Mouse (Mus musculus): Measurements from ENCODE around the gene Acy3.
"Not testable (repeated sequence)": the region's sequence is repeated elsewhere in the genome, so short reads cannot be mapped to it uniquely, and the experiment has no call there.

The Acy3 gene

DNA sequence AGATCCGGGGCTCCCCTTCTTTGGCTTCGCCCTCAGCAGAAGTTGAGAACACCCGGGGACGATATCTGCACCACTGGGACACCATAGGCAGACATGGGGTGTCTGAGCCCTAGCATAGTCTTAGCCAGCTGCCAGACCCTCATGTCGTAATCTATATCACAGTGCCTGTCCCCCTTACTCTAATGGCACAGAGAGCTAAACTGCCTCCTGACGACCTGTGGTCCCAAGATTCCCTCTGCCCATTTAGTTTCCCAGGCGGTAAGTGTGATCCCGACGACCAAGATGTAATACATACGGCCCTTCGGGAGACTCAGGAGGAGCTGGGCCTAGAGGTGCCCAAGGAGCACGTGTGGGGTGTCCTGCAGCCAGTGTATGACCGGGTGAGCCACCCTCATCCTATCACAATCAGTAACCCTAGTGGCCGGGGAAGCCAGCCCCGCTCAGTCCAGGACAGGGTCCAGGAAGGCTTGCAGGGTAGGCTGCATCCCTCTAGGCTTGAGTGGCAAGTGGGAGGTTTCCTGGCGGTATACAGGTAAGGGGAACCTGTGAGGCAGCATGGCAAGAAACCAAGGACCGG is 14.7 kb downstream of the Acy3 start:
- in situ Hi-C loops (cut with MboI; ENCODE audit: low sequenced_read_pairs): no loop called here

DNA sequence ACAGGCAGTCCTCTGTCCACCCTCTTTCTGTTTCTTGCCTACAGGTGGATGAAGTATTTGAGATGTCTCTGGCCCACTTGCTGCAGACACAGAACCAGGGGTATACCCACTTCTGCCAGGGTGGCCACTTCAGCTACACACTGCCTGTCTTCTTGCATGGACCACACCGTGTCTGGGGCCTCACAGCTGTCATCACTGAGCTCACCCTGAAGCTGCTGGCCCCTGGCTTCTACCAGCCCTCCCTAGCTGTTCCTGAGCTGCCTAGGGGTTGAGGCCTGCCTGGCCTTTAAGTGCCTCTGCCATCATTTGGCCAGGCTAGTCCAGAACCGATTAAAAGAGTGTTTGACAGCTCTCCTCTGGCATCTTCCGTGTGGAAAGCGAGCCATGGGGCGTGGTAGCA is 15.4 kb downstream of the Acy3 start:
- in situ Hi-C loops (cut with MboI; ENCODE audit: low sequenced_read_pairs): no loop called here

DNA sequence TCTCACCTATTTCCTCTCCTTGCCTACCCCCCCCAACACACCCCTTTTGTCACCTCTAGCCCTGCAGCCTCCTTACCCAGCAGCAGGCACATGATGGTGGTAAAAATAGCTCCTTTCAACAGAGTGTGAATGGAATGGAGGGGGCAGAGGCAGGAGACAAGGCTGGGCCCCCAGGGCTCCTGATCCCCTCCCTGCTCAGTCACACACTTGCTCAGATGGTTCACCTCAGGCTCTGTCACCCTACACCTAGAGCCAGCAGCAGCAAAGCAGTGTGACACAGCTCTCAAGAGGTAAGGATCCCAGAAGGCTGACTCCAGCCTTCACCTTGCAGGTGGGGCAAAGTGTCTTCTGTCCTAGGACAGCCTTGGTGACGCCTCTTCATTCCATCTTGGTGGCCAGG is 16.7 kb downstream of the Acy3 start, which contains the start of gene Doc2g:
TSS of gene Doc2g (plus strand) at position 202 of the 400 bp plus-strand sequence.
- in situ Hi-C loops (cut with MboI; ENCODE audit: low sequenced_read_pairs): no loop called here

DNA sequence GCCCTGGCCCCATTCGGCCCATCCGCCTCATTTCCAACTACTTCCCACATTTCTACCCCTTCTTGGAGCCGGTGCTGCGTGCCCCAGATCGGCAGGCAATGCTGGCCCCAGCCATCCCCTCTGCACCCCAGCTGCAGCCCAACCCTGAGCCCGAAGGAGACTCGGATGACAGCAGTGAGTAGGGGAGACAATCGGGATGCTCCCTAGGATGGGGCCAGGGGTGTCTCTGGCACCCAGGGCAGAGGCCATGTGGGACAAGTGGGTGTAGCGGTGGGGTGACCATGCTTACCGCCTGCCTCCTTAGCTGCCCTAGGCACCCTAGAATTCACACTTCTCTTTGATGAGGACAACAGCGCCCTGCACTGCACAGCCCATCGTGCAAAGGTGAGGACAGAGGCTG is 17.3 kb downstream of the Acy3 start:
- in situ Hi-C loops (cut with MboI; ENCODE audit: low sequenced_read_pairs): no loop called here

DNA sequence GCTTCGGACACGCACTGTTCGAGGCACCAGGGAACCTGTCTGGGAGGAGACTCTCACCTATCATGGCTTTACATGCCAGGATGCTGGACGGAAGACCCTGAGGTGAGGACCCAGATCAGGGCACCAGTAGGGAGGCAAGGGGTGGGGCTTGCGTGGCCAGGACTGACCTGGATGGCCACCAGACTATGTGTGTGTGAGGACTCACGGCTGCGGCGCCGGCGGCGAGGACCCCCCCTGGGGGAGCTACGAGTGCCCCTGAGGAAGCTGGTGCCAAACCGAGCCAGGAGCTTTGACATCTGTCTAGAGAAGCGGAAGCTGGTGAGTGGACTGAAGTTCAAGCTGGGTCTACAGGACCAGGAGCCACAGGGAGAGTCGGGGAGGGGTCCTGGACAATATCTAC is 18.0 kb downstream of the Acy3 start:
- in situ Hi-C loops (cut with MboI; ENCODE audit: low sequenced_read_pairs): no loop called here

DNA sequence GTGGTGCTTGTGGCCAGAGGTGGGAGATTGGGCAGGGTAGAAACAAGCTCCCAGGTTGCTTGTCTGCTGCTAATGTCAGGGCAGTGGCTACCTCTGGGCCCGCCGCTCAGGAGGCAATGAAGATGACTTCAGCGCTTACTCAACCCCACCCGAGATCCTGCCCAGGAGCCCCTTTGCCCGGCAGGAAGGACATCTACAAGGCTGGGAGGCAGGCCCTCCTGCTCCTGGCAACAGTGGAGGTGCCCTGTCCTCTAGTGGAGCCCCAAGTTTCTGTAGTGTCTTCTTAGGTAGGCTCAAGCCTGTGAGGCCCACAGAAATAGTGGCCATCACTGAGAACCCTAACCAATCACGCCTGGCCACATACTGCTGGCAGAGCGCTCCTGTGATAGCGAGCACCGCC is 18.7 kb downstream of the Acy3 start:
- in situ Hi-C loops (cut with MboI; ENCODE audit: low sequenced_read_pairs): no loop called here

DNA sequence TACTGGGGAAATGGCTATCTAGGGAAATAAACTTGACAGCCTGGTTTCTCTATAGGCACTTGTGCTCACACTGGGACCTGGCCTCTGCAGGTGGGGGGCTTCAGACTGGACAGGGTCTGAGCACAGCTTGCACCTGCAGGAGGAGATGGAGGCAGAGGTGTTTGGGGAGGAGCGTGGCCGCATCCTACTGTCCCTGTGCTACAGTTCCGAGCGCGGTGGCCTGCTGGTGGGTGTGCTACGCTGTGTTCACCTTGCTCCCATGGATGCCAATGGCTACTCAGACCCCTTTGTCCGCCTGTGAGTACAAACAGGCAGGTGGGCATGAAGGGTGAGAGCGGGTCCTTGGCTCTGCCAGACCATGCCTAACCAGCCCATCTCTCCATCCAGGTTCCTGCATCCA is 19.6 kb downstream of the Acy3 start:
- in situ Hi-C loops (cut with MboI; ENCODE audit: low sequenced_read_pairs): no loop called here

DNA sequence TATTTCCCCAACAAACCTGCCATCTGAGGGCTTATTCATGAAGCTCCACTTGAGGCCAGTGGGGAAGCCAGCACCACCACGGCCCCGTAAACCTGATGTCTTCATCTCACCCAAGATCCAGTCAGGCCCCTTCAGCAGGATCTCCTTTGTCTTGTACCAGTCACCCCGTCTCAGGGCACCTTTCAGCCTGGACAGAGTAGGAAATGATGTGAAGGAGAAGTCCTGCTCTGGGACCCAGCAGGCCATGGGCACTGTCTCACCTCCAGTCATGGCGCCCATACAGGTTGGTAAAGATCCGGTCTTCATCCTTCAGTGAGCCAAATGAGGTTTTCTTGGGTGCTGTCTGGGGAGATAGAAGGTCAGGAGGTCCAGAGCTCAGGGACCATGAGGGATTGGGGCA is 24.7 kb downstream of the Acy3 start:
- in situ Hi-C loops (cut with MboI; ENCODE audit: low sequenced_read_pairs): no loop called here

DNA sequence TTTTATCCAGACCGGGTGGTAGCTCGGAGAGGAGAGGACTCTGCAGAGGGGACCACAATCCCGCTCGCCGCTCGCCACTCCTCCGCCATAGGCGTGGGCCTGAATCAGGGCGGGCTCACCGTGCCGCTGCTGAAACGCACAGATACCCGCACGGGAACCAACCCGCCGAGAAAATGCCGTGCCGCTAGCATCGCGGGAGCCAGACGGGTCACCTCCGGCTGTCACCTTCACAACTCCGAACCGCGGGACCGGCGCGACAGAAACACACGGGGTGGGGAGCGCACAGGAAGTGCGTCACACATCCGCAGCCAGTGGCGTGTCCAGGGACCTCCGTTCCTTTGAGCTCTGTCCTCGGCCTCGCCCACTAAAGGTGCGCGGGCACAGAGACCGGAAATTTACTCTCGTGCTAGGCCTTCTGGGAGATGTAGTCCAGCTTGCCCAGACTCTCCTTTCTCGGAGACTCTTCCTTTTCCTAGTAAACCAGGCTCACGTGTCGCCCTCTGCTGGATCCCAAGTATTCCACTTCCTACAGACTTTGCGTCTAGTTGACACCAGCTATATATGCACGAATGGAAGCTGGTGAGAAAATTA is 26.2 kb downstream of the Acy3 start, which contains the start of gene Ndufv1:
TSS of gene Ndufv1 (minus strand) at position 375 of the 591 bp plus-strand sequence.
- in situ Hi-C loops (cut with MboI; ENCODE audit: low sequenced_read_pairs): no loop called here

DNA sequence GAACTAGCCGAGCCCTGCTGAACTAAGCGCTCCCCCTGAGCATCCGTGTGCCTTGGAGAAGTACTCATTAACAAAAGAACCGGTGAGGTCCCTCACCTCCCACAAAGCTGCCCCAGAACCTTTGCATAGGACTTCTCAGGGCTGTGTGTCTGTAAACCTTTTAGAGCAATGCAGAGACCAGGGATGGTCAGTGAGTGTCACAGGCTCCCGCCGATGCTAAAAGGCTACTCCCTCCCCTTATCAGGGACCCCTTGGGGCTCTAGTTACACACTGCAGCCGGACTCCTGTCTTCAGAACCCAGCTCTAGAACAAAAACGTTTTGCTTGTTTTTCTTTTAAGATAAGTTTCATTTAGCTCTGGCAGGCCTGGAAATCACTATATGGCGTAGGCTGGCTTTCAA is 26.7 kb downstream of the Acy3 start:
- in situ Hi-C loops (cut with MboI; ENCODE audit: low sequenced_read_pairs): no loop called here

DNA sequence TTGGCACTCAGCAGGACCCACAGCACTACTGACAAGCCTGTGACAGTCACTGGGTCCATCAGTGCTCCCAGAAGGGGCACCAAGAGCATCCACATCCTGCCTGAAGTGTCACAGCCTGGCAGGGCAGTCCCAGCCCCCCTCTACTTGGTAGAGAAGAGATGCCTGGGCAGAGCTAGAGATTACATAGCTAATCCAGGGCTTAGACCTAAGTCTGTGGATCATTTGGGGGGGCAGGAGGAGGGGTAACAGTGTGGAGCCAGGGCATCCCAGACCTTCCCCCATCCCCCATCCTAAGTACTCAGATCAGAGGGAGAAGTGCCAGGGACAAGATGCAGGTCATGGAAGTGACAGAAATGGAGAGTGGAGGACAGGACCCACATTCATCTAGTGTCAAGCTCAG is 28.4 kb downstream of the Acy3 start:
- in situ Hi-C loops (cut with MboI; ENCODE audit: low sequenced_read_pairs): no loop called here

DNA sequence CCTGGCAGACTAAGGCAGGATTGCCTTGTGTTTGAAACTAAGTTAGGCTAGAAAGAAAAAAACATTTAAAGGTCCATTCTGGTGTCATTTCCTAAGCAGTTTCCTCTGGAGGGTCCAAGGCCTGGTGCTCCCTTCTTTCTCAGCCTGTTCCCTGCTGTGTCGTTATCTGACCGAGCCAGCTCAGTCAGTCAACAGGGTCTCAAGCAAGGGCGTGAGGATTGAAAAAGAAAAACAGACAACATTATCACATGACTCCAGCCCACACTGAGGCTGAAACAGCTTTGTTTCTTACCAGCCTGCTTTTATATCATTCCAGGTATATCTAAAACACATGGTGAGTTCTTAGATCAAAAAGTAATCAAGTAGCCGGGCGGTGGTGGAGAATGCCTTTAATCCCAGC is 29.3 kb downstream of the Acy3 start:
- in situ Hi-C loops (cut with MboI; ENCODE audit: low sequenced_read_pairs): no loop called here

DNA sequence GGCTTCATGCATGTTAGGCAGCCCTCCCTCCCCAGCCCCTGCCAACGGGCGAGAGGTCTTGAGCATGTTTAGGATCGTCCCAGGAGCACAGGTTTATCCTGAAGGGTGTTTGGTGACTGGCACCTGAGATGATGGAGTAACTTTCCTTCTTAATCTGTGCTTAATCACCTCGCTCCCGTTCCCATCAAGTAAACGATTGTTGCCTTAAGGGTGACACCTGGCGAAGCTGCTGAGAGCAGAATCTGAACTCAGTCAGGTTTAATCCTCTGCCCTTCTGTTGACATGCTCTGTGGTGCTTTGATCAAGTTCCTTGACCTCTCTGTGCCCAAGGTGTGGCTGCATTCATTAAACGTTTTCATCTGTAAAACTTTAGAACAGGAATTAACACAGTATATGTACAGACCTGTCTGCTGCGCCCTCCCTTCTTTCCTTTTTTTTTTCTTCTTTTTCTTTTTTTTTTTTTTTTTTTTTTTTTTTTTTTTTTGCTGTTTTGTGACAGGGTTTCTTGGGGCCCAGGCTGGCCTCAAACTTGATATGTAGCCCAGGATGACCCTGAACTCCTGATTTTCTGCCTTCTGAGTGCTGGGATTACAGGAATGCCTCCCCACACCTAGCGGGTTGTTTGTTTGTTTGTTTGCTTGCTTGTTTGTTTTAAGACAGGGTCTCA is 31.7 kb downstream of the Acy3 start:
- in situ Hi-C loops (cut with MboI; ENCODE audit: low sequenced_read_pairs): no loop called here

DNA sequence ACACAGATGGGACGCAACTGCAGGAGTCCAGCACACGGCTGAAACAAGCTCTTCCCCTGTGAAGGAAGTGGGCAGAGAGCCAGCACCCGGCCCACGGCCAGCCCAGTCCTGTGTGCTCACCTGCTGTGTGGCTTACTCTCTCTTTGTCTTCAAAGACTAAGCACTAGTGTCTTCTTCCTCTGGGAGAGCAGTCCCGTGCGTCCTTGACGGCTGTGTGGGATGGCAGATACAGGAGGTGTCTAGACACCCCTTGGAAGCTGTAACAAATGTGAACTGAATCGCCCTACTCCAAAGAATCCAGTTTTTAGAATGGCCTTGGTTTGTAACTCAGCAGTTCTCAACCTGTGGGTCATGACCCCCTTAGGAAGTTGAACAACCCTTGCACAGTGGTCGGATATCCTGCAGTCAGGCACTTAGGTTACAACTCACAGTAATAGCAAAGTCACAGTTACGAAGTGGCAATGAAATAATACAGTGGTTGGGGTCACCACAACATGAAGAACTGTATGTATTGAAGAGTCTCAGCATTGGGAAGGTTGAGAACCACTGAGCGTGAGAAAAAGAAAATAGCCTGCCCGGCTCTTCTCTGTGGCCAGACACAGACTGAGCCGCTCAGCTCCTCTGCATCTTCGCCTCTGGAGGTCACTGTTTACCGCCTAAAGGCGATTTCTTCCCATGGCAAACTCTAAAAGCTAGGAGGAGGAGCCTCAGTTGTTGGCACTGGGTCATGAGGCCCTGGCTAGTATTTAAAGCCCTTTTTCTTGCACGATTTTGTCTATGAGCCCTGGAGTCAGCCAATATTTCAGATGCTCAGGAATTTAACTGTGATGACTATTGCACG is 32.6 kb downstream of the Acy3 start:
- in situ Hi-C loops (cut with MboI; ENCODE audit: low sequenced_read_pairs): no loop called here

DNA sequence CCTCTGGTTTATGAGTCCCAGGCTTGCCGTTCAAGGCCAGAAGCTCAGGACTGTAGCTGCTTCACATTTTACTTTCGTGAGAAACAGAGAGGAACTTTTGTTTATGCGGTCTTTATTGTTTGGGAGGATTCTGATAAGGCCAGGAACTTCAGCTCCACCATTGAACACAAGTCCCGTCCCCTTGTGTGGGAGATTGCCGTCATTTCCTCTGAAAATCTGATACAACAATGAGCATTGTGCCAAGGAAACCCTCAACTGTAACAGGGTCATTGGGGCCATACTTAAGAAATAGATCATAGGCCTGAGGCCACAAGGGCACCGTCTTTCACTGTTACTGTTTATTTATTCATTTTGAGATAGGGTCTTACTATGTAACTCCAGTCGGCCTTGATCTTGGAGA is 36.8 kb downstream of the Acy3 start:
- in situ Hi-C loops (cut with MboI; ENCODE audit: low sequenced_read_pairs): no loop called here

DNA sequence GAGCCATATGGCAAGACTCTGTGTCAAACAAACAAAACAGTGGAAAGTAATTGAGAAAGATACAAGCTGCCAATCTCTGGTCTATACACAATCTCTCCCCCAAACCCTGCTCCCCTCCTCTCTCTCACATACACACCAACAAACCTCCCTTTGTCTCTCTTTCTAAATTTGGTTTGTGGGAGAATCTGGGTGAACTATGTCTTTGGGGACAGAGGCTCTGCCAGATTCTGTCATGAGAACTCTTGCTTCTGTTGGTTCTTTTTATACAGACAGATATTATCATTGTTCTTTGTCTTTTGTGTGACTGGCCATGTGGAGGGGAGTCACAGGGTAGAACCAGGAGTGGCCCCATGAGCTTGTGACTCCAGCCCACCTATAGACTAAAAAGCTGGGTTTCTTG is 41.2 kb downstream of the Acy3 start:
- in situ Hi-C loops (cut with MboI; ENCODE audit: low sequenced_read_pairs): no loop called here

DNA sequence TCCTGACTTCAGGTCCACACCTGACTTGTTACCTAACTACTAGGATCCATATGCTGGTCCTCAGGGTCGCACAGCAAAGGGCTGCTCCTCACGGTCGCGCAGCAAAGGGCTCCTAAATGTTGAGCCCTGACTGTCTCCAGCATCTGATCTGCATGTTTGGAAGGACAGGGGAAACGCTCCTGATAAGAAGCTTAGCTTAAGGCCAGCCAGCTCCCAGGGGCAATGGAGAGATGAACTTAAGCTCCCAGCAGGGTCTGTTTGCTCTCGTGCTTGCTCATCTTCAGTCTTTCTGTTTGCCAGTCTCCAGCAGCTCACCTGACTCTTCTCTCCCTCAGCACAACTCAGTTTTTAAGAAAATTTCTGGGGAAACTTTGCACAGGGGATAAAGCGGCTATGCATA is 46.3 kb downstream of the Acy3 start:
- in situ Hi-C loops (cut with MboI; ENCODE audit: low sequenced_read_pairs): no loop called here

DNA sequence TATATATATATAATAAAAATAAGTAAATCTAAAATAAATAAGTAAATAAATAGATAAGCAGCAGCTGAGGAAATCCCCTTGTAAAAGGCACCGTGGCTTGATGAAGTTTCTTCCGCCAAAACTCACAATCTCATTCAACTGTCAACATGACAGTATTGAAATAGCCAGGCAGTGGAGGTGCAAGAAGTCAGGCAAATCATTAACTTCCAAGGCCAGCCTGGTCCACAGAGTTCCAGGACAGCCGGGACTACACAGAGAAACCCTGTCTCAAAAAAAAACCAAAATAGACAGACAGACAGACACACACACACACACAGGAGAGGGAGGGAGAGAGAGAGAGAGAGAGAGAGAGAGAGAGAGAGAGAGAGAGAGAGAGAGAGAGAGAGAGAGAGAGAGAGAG is 46.9 kb downstream of the Acy3 start:
- in situ Hi-C loops (cut with MboI; ENCODE audit: low sequenced_read_pairs): no loop called here

DNA sequence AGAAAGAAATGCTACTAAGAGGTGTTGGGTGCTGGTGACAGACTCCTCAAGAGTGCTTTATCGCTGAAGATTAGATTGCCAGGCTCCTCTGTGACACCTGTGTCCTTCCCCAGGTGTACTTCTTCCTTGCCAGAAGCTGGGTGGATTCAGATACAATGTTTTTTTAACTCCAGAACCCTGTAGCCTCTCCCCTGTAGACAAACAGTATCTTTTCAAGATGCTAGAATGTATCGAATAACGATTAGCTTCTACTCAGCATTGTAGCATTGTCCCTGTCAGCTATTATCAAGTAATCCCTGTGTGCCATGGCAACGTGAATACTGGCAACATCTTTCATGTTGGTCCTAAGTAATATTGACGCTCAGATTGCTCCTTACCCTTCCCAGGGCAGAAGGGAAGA is 47.4 kb downstream of the Acy3 start:
- in situ Hi-C loops (cut with MboI; ENCODE audit: low sequenced_read_pairs): no loop called here

DNA sequence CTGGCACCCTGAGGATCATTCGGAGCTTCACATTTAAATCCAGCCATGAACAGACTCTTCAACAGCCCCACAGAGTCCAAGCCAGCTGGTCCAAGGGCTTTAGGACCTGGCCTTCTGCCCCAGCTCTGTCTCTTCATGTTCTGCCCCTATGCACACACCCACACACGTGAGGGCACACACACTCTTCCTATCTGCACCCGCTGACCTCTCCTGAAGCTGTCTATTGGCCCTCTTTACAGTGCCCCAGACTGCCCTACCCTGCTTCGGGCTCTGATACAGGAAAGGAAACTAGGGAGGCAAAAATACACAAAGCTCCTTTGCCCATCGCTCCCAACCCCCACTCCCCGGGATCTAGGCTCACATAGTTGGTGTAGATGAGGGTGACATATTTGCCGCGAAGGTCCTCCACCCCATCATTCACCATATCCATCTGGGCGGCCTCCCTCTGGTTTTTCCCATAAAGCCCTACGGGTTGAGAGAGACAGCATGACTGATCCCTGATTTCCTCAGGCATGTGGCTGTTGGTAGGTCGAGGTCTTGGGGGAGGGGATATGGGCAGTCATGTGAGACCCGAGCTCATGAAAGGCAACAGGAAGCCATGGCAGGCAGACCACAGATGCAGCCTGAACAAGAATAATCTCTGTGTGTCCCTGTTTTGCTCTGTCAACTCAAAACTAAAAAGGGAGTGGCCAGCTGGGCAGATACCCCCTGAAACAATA is 50.1 kb downstream of the Acy3 start:
- in situ Hi-C loops (cut with MboI; ENCODE audit: low sequenced_read_pairs): no loop called here

DNA sequence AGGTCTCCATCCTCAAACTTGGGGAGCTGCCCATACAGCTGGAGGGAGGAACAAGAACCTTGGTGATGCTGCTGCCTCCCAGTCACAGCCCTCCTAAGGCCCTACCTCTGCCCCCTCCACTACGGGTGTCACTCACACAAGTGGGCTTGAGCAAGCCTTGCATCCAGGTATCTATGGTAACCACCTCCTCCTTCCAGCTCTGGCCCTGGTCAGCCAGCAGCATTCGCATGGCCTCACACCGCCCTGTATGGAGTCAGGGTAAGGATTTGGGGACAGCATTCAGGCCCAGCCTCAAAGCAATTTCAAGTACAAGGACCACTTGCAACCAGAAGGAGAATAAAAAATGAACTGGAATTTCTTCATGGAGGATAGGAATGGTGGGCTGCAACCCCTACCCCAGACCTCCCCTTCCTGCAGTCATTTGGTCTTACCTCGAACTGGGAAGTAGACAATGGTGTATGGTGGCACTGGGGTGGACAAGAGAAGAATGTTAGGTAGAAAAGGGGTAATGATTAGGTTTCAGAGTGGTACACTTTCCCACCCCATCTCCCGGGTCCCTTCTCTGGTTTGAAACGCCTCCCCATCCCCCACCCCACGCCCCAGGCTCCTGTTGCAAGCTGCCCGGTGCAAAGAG is 50.9 kb downstream of the Acy3 start:
- in situ Hi-C loops (cut with MboI; ENCODE audit: low sequenced_read_pairs): not testable (repeated sequence)

Measured in CH12F3 (cell line).